Mouse (Mus musculus): ENCODE measurements at regions not wholly inside any gene's neighbourhood (a gene's known extent, or its start where the extent isn't known, plus 50 kb on each side); places are given as distances from the start of the nearest gene placed in this dataset.

DNA sequence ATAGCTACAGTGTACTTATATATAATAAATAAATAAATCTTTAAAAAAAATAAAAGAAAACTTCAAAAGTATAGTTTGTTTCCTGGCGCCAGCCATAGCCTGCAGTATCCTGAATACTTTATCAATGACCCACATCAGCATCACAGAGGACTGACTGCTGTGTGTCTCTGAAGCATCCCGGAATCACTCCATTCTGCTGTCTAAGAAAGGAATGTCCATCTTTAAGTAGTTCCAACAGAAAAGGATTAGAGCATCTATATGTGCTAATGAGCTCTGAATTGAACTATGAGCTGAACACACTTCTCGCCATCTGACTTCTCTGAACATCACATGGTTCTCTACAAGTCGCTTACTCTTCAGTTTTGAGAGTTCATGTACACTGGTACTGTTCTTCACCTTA is 745.8 kb upstream of the Chrm3 start:
- ATAC-seq (ENCODE audit: low FRiP score, low read depth): no peak
- H3K9me3 ChIP-seq: no peaks in the 10 kb centered on the region
- H3K9ac ChIP-seq: no peak overlapping the region
- H3K4me1 ChIP-seq: no peaks in the 10 kb centered on the region
- 90% methylated on average over 4 of the region's 4 CpGs for WGBS
- no peaks in the 10 kb centered on the region for H3K27me3 ChIP-seq (replicated peaks)
- H3K36me3 ChIP-seq: no peaks in the 10 kb centered on the region
- H3K27ac ChIP-seq: no peak overlapping the region
- no peak overlapping the region for H3K4me2 ChIP-seq (replicated peaks)
- no peak overlapping the region for H3K4me3 ChIP-seq

DNA sequence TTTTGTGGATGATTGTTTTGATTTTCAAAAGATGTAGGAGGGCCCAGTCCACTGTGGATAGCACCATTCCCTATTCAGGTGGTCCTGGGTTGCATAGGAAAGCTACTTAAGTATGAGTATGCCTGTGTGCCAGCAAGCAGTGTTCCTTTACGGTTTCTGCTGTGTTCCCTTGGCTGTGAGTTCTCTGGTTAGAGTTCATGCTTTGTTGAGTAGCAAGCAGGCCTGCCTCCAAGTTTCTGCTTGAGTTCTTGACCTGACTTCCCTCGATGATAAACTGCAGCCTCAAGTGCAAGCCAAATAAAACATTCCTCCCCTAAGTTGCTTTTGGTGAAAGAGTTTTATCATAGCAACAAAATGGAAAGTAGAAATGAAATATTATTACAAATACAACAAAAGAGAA is 744.9 kb upstream of the Chrm3 start:
- Histone ChIP-seq H3K9ac (no peak overlapping the region), H3K4me2 (replicated peaks) (no peak overlapping the region), H3K27ac (no peak overlapping the region), H3K4me1 (no peaks in the 10 kb centered on the region), H3K27me3 (replicated peaks) (no peaks in the 10 kb centered on the region), H3K36me3 (no peaks in the 10 kb centered on the region), H3K9me3 (no peaks in the 10 kb centered on the region), H3K4me3 (no peak overlapping the region)
- 86% methylated on average over 2 of the region's 2 CpGs for WGBS
- ATAC-seq (ENCODE audit: low FRiP score, low read depth): no peak

GRCm38 (mm10) chr13:11099586-11099950 is 738.9 kb upstream of the Chrm3 start:
- Histone ChIP-seq H3K9ac (no peak overlapping the region), H3K27ac (no peak overlapping the region), H3K36me3 (no peaks in the 10 kb centered on the region), H3K4me2 (replicated peaks) (no peak overlapping the region), H3K4me3 (no peak overlapping the region), H3K9me3 (no peaks in the 10 kb centered on the region), H3K4me1 (0 out of 2 replicates have a peak, but pooled peaks cover 2% of the 10 kb centered on the region), H3K27me3 (replicated peaks) (no peaks in the 10 kb centered on the region)
- no peak for ATAC-seq (ENCODE audit: low FRiP score, low read depth)

- no peak overlapping the region for H3K27ac ChIP-seq
- 3% methylated on average over 4 of the region's 4 CpGs for WGBS
- ATAC-seq (ENCODE audit: low FRiP score, low read depth): peak; percentile 13; the same call in 1 of the 2 replicates
- no peak overlapping the region for H3K9ac ChIP-seq
- H3K4me1 ChIP-seq: 0 out of 2 replicates have a peak, but pooled peaks cover 2% of the 10 kb centered on the region
- H3K4me3 ChIP-seq: no peak overlapping the region
- no peaks in the 10 kb centered on the region for H3K36me3 ChIP-seq
- H3K27me3 ChIP-seq (replicated peaks): no peaks in the 10 kb centered on the region
- no peaks in the 10 kb centered on the region for H3K9me3 ChIP-seq
- H3K4me2 ChIP-seq (replicated peaks): no peak overlapping the region
Measured at GRCm38 (mm10) chr13:11098899-11099585, 738.4 kb upstream of the Chrm3 start.

DNA sequence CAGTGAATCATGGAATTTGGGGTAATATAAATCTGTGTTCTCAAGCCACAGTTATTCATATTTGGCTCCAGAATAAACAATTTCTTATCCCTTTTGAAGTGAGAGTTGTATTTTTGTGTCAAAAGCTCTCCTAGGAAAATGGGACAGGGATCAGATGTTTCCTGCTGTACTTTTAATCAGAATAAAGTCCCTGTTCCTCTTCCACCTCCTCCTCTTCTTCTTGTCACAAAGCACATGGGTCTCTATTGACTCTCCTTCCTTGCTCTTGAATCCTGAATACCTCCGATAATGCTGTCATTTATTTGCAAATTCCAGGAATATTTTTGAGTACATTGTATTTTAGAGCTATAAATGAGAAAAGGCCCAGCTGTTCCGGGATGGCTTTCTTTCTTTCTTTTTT is 732.3 kb upstream of the Chrm3 start:
- WGBS: 88% methylated on average over 2 of the region's 2 CpGs
- H3K9ac ChIP-seq: no peak overlapping the region

More for the DNA sequence above, 732.3 kb upstream of the Chrm3 start:
- ATAC-seq (ENCODE audit: low FRiP score, low read depth): no peak
- Histone ChIP-seq H3K4me1 (no peaks in the 10 kb centered on the region), H3K27me3 (replicated peaks) (no peaks in the 10 kb centered on the region), H3K9me3 (peaks cover 8% of the 10 kb centered on the region; the same call in 1 of the 2 replicates), H3K4me2 (replicated peaks) (no peak overlapping the region), H3K27ac (no peak overlapping the region), H3K36me3 (no peaks in the 10 kb centered on the region), H3K4me3 (no peak overlapping the region)
